Mouse (Mus musculus) forebrain, postnatal 0 days (tissue): ENCODE results near the gene Syce3. TPM values are rescaled to one million over a fixed set of nuclear protein-coding genes. Genes with fewer than 3 reads are reported as not detected.

Experiments
- ATAC-seq: fragments of 200-750 bp; cut with Nextera tagmentation; 2 replicates; pipeline ENCODE4 v1.8.0; 2017; ENCODE audit warnings: mild to moderate bottlenecking, moderate library complexity
- DNase-seq: peaks from one replicate; pipeline ENCODE4 v3.0.0-alpha.2; 2015
- H3K27ac ChIP-seq: fragments of 300-500 bp; sonication (generic); 2 replicates; pipeline ENCODE4 v1.5.1; 2014; ENCODE audit warnings: low read depth, mild to moderate bottlenecking, antibody characterized with exemption, low read length, moderate library complexity, mixed read lengths
- H3K27me3 ChIP-seq: fragments of 300-500 bp; sonication (generic); 2 replicates; pipeline ENCODE4 v1.6.1; 2014; ENCODE audit warnings: mild to moderate bottlenecking, low read length, mixed read lengths; ENCODE audit not compliant: insufficient read depth
- H3K36me3 ChIP-seq: fragments of 300-500 bp; sonication (generic); 2 replicates; pipeline ENCODE4 v1.6.1; 2014; ENCODE audit warnings: mild to moderate bottlenecking, moderate library complexity; ENCODE audit not compliant: insufficient read depth
- H3K4me1 ChIP-seq: fragments of 300-500 bp; sonication (generic); 2 replicates; pipeline ENCODE4 v1.6.1; 2014; ENCODE audit warnings: antibody characterized with exemption; ENCODE audit not compliant: insufficient read depth
- H3K4me2 ChIP-seq: fragments of 300-500 bp; sonication (generic); 2 replicates; pipeline ENCODE4 v1.6.1; 2014; ENCODE audit warnings: low read depth, mild to moderate bottlenecking, moderate library complexity
- H3K4me3 ChIP-seq: fragments of 300-500 bp; sonication (generic); 2 replicates; pipeline ENCODE4 v1.5.1; 2014; ENCODE audit warnings: low read depth, low read length, mixed read lengths
- H3K9ac ChIP-seq: fragments of 300-500 bp; sonication (generic); 2 replicates; pipeline ENCODE4 v1.6.1; 2014; ENCODE audit warnings: mild to moderate bottlenecking
- H3K9me3 ChIP-seq: fragments of 300-500 bp; sonication (generic); 2 replicates; pipeline ENCODE4 v1.6.1; 2016; ENCODE audit warnings: low read length
- CTCF ChIP-seq: sonication (generic); IDR thresholded peaks from 2 replicates; pipeline ENCODE4 v1.5.1; 2016; ENCODE audit warnings: antibody characterized with exemption, control low read depth, low read depth
- WGBS: fragments of 180-500 bp; shearing (Covaris S2); extraction: QIAGEN DNeasy Blood & Tissue Kit; methylation state at CpG from one replicate; pipeline ENCODE4 v1.1.7; 2014; 5-methylcytosine and 5-hydroxymethylcytosine counted together
- polyA plus RNA-seq: library from polyadenylated mRNA; unstranded; fragments of >200 nt; fragmentation: Nextera tagmentation; extraction: Ambion mirVana; gene quantifications from 2 replicates; pipeline ENCODE4 v1.2.1, GENCODE M21; 2015
- total RNA-seq: library from RNA; depleted of rRNA; stranded (reverse); fragments of >200 nt; gene quantifications from 2 replicates; pipeline ENCODE4 v1.2.3, GENCODE M21; 2014

Syce3 gene
- total and polyA plus RNA-seq, 2 experiments from 2014 or later: not detected

GRCm38 (mm10) chr15:89377938-89378828 is 32.1 kb downstream of the Syce3 start:
- Histone ChIP-seq H3K9ac (peak overlapping the region; percentile 35), H3K9me3 (no peaks in the 10 kb centered on the region), H3K4me3 (peak overlapping the region; percentile 37), H3K27me3 (peaks cover 32% of the 10 kb centered on the region), H3K36me3 (no peaks in the 10 kb centered on the region), H3K4me1 (0 out of 2 replicates have a peak, but pooled peaks cover 4% of the 10 kb centered on the region), H3K4me2 (peak overlapping the region; percentile 53), H3K27ac (no peak overlapping the region)
- DNase-seq (no peak), ATAC-seq (no peak)
- WGBS: 12% methylated on average over 46 of the region's 46 CpGs
- TF ChIP-seq CTCF: no peak

GRCm38 (mm10) chr15:89377362-89377761 is 32.9 kb downstream of the Syce3 start:
- ATAC-seq (no peak), DNase-seq (no peak)
- H3K9ac ChIP-seq: no peak overlapping the region
- peaks cover 7% of the 10 kb centered on the region; the same call in 1 of the 2 replicates for H3K4me1 ChIP-seq
- H3K27ac ChIP-seq: no peak overlapping the region
- H3K9me3 ChIP-seq: no peaks in the 10 kb centered on the region
- peaks cover 32% of the 10 kb centered on the region for H3K27me3 ChIP-seq
- no peaks in the 10 kb centered on the region for H3K36me3 ChIP-seq
- TF ChIP-seq CTCF: no peak
- H3K4me2 ChIP-seq: no peak overlapping the region
- WGBS: 8% methylated on average over 18 of the region's 18 CpGs
- H3K4me3 ChIP-seq: no peak overlapping the region

GRCm38 (mm10) chr15:89376957-89377356 is 33.3 kb downstream of the Syce3 start, which contains the start of gene Tymp:
Gene Tymp (minus strand): TSS chr15:89377039.
- Histone ChIP-seq H3K4me3 (no peak within 1 kb of the TSS), H3K9me3 (no peaks in the 10 kb centered on the region), H3K4me1 (peaks cover 7% of the 10 kb centered on the region; the same call in 1 of the 2 replicates), H3K36me3 (peaks cover 4% of the 10 kb centered on the region), H3K9ac (no peak within 1 kb of the TSS), H3K4me2 (no peak within 1 kb of the TSS), H3K27me3 (peaks cover 32% of the 10 kb centered on the region), H3K27ac (no peak within 1 kb of the TSS)
- TF ChIP-seq CTCF: no peak
- ATAC-seq: no peak
- WGBS: 23% methylated on average over 16 of the region's 16 CpGs
- no peak for DNase-seq

GRCm38 (mm10) chr15:89376040-89376439 is 34.3 kb downstream of the Syce3 start:
- no peak for DNase-seq
- H3K4me1 ChIP-seq: peaks cover 7% of the 10 kb centered on the region; the same call in 1 of the 2 replicates
- peaks cover 13% of the 10 kb centered on the region for H3K36me3 ChIP-seq
- TF ChIP-seq CTCF: no peak
- WGBS: 83% methylated on average over 7 of the region's 7 CpGs
- no peak overlapping the region for H3K4me2 ChIP-seq
- ATAC-seq: no peak
- H3K27ac ChIP-seq: no peak overlapping the region
- H3K9ac ChIP-seq: no peak overlapping the region
- no peak overlapping the region for H3K4me3 ChIP-seq
- H3K9me3 ChIP-seq: no peaks in the 10 kb centered on the region
- peaks cover 32% of the 10 kb centered on the region for H3K27me3 ChIP-seq

- DNase-seq (no peak), ATAC-seq (no peak)
- Histone ChIP-seq H3K27me3 (peaks cover 29% of the 10 kb centered on the region), H3K9me3 (no peaks in the 10 kb centered on the region), H3K4me2 (0 out of 2 replicates have a peak overlapping the region, but pooled peaks have one; percentile 78), H3K36me3 (peaks cover 24% of the 10 kb centered on the region), H3K9ac (no peak overlapping the region), H3K4me3 (no peak overlapping the region), H3K27ac (no peak overlapping the region), H3K4me1 (peaks cover 7% of the 10 kb centered on the region; the same call in 1 of the 2 replicates)
- WGBS: 94% methylated on average over 17 of the region's 17 CpGs
- TF ChIP-seq CTCF: no peak
These were observed 35.3 kb downstream of the Syce3 start for GRCm38 (mm10) chr15:89374801-89375534.

- ATAC-seq: no peak
- H3K9ac ChIP-seq: peak overlapping the region; percentile 92
- peaks cover 7% of the 10 kb centered on the region; the same call in 1 of the 2 replicates for H3K4me1 ChIP-seq
- H3K27me3 ChIP-seq: peaks cover 27% of the 10 kb centered on the region
- H3K4me2 ChIP-seq: peak overlapping the region; percentile 78
- peak overlapping the region; percentile 70 for H3K4me3 ChIP-seq
- 49% methylated on average over 9 of the region's 9 CpGs for WGBS
- DNase-seq: no peak
- no peaks in the 10 kb centered on the region for H3K9me3 ChIP-seq
- TF ChIP-seq CTCF: no peak
- peaks cover 30% of the 10 kb centered on the region for H3K36me3 ChIP-seq
- peak overlapping the region; percentile 91 for H3K27ac ChIP-seq
These were observed 36.0 kb downstream of the Syce3 start for GRCm38 (mm10) chr15:89374340-89374739.
